Comparison of ENCODE assay signal across 12 mouse cellular contexts in the genomic region with DNA sequence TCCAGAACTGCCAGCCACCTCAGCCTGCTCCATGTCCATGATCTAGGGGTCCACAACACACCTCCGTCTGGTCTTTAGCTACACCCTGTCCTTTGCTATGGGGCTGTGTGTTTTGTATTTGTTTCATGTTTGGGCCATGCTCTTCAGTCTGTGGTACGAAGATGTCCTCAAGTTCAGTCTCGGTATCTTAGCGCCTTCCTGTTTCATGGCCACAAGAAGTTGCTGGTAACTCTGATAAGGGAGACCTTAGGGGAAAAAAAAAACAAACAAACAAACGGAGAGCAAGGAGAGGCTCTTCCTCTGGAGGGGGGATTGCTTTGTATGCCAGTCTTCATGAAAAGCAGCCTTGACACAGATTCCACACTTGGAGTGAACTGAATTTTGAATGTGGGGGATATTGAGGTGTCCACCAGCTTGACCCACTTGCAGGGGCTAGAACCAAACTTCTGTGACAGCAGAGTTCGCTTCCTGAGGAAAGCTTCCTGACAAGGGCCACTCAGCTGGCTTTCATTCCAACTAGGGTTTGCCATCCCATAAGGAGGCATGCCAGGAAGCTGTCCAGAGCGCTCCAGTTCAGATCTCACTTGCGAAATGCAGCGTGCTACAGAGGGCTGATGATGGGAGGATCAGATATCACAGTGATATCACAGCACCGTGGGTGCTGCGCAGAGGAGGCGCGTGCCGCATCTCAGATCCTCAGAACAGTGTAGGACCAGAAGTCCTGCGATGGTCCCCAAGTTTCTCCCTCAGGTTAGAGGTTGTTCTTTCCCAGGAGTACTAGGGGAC.
DNase-seq lines count a peak whose midpoint lies in the region; ATAC-seq lines count a peak whose summit lies in the region.
"Had no signal": no experiment of that assay in that cellular context is flagged by ENCODE, and none has a peak within 500 bp of the region (broad histone marks: within the 10 kb centered on the region; RNA-seq: fewer than 3 reads in every experiment).

No protein-coding gene starts in this region.

- peak overlapping the region; percentile 69; the same call in 1 of the 2 replicates for H3K27ac ChIP-seq in forebrain, embryonic 10.5 days
- no peak overlapping the region for H3K27ac ChIP-seq in forebrain, embryonic 14.5 days (ENCODE audit: low read depth, low read length)
- no peak overlapping the region for H3K27ac ChIP-seq in lung, embryonic 16.5 days (ENCODE audit: low read length)
- H3K27ac ChIP-seq in hindbrain, embryonic 15.5 days (replicated peaks), result peak overlapping the region; percentile 79
- H3K27ac ChIP-seq in midbrain, embryonic 15.5 days, result peak overlapping the region; percentile 74
- H3K27ac ChIP-seq: lung, embryonic 15.5 days had no signal

- no peak for ATAC-seq in forebrain, embryonic 14.5 days
- peak; percentile 56; the same call in 1 of the 2 replicates for ATAC-seq in lung, embryonic 16.5 days (ENCODE audit: low read depth)
- no peak for ATAC-seq in hindbrain, embryonic 15.5 days (ENCODE audit: low FRiP score, low read depth)
- no peak for ATAC-seq in midbrain, embryonic 15.5 days (replicated peaks)

- H3K27me3 ChIP-seq in forebrain, embryonic 10.5 days (ENCODE audit: poor library complexity, severe bottlenecking), result 0 out of 2 replicates have a peak, but pooled peaks cover 8% of the 10 kb centered on the region
- no peaks in the 10 kb centered on the region for H3K27me3 ChIP-seq in forebrain, embryonic 14.5 days (replicated peaks; ENCODE audit: control insufficient read depth, insufficient read depth, low read length)
- no peaks in the 10 kb centered on the region for H3K27me3 ChIP-seq in lung, embryonic 16.5 days (ENCODE audit: control insufficient read depth, insufficient read depth, low read depth, low read length)
- H3K27me3 ChIP-seq in hindbrain, embryonic 15.5 days, result no peaks in the 10 kb centered on the region
- no peaks in the 10 kb centered on the region for H3K27me3 ChIP-seq in midbrain, embryonic 15.5 days (replicated peaks)
- H3K27me3 ChIP-seq: lung, embryonic 15.5 days had no signal

- H3K36me3 ChIP-seq in forebrain, embryonic 10.5 days (replicated peaks), result no peaks in the 10 kb centered on the region
- H3K36me3 ChIP-seq in forebrain, embryonic 14.5 days (ENCODE audit: control insufficient read depth, insufficient read depth, low read length), result no peaks in the 10 kb centered on the region
- H3K36me3 ChIP-seq in lung, embryonic 16.5 days (ENCODE audit: control insufficient read depth, insufficient read depth, low read length), result no peaks in the 10 kb centered on the region
- H3K36me3 ChIP-seq in hindbrain, embryonic 15.5 days, result no peaks in the 10 kb centered on the region
- H3K36me3 ChIP-seq in midbrain, embryonic 15.5 days (replicated peaks), result no peaks in the 10 kb centered on the region
- H3K36me3 ChIP-seq: lung, embryonic 15.5 days had no signal

- H3K9ac ChIP-seq in forebrain, embryonic 14.5 days (ENCODE audit: low read length), result no peak overlapping the region
- H3K9ac ChIP-seq in lung, embryonic 16.5 days (ENCODE audit: low read length), result peak overlapping the region; percentile 11; the same call in 1 of the 2 replicates
- H3K9ac ChIP-seq in hindbrain, embryonic 15.5 days, result no peak overlapping the region
- no peak overlapping the region for H3K9ac ChIP-seq in midbrain, embryonic 15.5 days
- H3K9ac ChIP-seq: lung, embryonic 15.5 days had no signal

- H3K9me3 ChIP-seq in forebrain, embryonic 10.5 days, result no peaks in the 10 kb centered on the region
- H3K9me3 ChIP-seq in forebrain, embryonic 14.5 days (replicated peaks; ENCODE audit: control insufficient read depth, low read length), result no peaks in the 10 kb centered on the region
- no peaks in the 10 kb centered on the region for H3K9me3 ChIP-seq in lung, embryonic 16.5 days (ENCODE audit: control insufficient read depth, low read length)
- no peaks in the 10 kb centered on the region for H3K9me3 ChIP-seq in hindbrain, embryonic 15.5 days
- no peaks in the 10 kb centered on the region for H3K9me3 ChIP-seq in midbrain, embryonic 15.5 days
- H3K9me3 ChIP-seq: lung, embryonic 15.5 days had no signal

- no peak overlapping the region for H3K4me3 ChIP-seq in forebrain, embryonic 10.5 days
- no peak overlapping the region for H3K4me3 ChIP-seq in forebrain, embryonic 14.5 days (ENCODE audit: low read depth, low read length)
- no peak overlapping the region for H3K4me3 ChIP-seq in lung, embryonic 16.5 days (ENCODE audit: low read length)
- H3K4me3 ChIP-seq in hindbrain, embryonic 15.5 days, result no peak overlapping the region
- no peak overlapping the region for H3K4me3 ChIP-seq in midbrain, embryonic 15.5 days
- H3K4me3 ChIP-seq: lung, embryonic 15.5 days had no signal

- H3K4me1 ChIP-seq in forebrain, embryonic 10.5 days, result peaks cover 45% of the 10 kb centered on the region
- H3K4me1 ChIP-seq in forebrain, embryonic 14.5 days (ENCODE audit: control insufficient read depth, insufficient read depth, low read length), result peaks cover 35% of the 10 kb centered on the region
- H3K4me1 ChIP-seq in lung, embryonic 16.5 days (replicated peaks; ENCODE audit: control insufficient read depth, insufficient read depth, low read length), result peaks cover 32% of the 10 kb centered on the region
- peaks cover 42% of the 10 kb centered on the region for H3K4me1 ChIP-seq in hindbrain, embryonic 15.5 days (replicated peaks)
- peaks cover 37% of the 10 kb centered on the region for H3K4me1 ChIP-seq in midbrain, embryonic 15.5 days

- no peak overlapping the region for H3K4me2 ChIP-seq in forebrain, embryonic 14.5 days (ENCODE audit: low read length)
- no peak overlapping the region for H3K4me2 ChIP-seq in lung, embryonic 16.5 days (ENCODE audit: low read depth, low read length)
- no peak overlapping the region for H3K4me2 ChIP-seq in hindbrain, embryonic 15.5 days
- no peak overlapping the region for H3K4me2 ChIP-seq in midbrain, embryonic 15.5 days
- H3K4me2 ChIP-seq: lung, embryonic 15.5 days had no signal

- 87% methylated on average over 15 of the region's 15 CpGs for WGBS in forebrain, embryonic 10.5 days
- WGBS in forebrain, embryonic 14.5 days, result 90% methylated on average over 15 of the region's 15 CpGs
- 54% methylated on average over 15 of the region's 15 CpGs for WGBS in lung, embryonic 16.5 days
- WGBS in hindbrain, embryonic 15.5 days, result 81% methylated on average over 15 of the region's 15 CpGs
- 83% methylated on average over 15 of the region's 15 CpGs for WGBS in midbrain, embryonic 15.5 days

- DNase-seq in forebrain, embryonic 10.5 days (ENCODE audit: extremely low spot score, low spot score), result no peak
- DNase-seq in forebrain, embryonic 14.5 days (ENCODE audit: low spot score), result no peak
- no peak for DNase-seq in lung, postnatal 14 days
- DNase-seq in B cell, adult 2 months, result no peak
- no peak for DNase-seq in frontal cortex, postnatal 25 days (ENCODE audit: low spot score in 2 of 2)
- DNase-seq: adrenal gland, postnatal 14 days; gastrocnemius, postnatal 10 days; thymus, adult 18-20 months had no signal

Comparison
In these comparisons a context has a peak if more than half of its experiments do, and no peak if none do; other contexts are left out.
1. H3K27ac ChIP-seq: peak in forebrain, embryonic 10.5 days (single experiment), hindbrain, embryonic 15.5 days (single experiment) and midbrain, embryonic 15.5 days (single experiment); none in forebrain, embryonic 14.5 days (single experiment) and lung, embryonic 16.5 days (single experiment).